Mouse (Mus musculus) embryonic fibroblast, embryonic 13.5 days (primary cell): Measurements from ENCODE around the gene Tor4a.

Experiments used
- CTCF ChIP-seq: IDR thresholded peaks from 2 replicates; pipeline ENCODE4 v1.5.1; 2011; ENCODE audit warnings: mild to moderate bottlenecking, control low read depth, low read length, moderate library complexity, borderline replicate concordance; ENCODE audit not compliant: insufficient read depth
- POLR2A ChIP-seq: IDR thresholded peaks from 2 replicates; pipeline ENCODE4 v1.6.1; 2011; ENCODE audit warnings: low read depth, mild to moderate bottlenecking, control low read depth, low read length, moderate library complexity

- TF ChIP-seq POLR2A (no peak), CTCF (no peak)
Measured at GRCm38 (mm10) chr2:25187841-25188240, 8.8 kb downstream of the Tor4a start.
